Mouse (Mus musculus) layer of hippocampus, adult 9-11 months (tissue): Measurements from ENCODE around the gene Gkn2.
A peak's percentile ranks its signal among the peaks of the same experiment; 100 is the strongest.

Source experiments
- DNase-seq: peaks from one replicate; pipeline ENCODE4 v3.0.0; 2022

Gene Gkn2

DNA sequence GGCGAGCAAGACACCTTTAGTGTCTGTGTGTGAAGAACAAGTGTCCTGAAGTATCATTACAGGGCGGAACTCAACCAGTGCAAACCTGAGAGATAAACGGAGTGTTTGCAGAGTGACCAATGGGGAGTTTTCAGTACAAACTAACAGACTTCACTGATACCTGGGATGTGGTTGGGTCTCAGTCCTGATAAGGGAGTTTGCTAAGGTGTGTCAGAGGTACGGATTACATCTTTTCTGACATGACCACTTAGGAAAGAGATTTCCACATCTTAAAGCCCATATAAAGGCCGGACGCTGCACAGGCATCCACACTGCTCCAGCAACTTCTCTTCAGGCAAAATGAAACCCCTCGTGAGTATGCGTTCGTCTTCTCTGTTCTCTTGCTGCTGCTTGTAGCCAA is at the start of gene Gkn2:
Gkn2 (plus strand) TSS at position 301 of the 400 bp plus-strand sequence.
- no peak for DNase-seq

DNA sequence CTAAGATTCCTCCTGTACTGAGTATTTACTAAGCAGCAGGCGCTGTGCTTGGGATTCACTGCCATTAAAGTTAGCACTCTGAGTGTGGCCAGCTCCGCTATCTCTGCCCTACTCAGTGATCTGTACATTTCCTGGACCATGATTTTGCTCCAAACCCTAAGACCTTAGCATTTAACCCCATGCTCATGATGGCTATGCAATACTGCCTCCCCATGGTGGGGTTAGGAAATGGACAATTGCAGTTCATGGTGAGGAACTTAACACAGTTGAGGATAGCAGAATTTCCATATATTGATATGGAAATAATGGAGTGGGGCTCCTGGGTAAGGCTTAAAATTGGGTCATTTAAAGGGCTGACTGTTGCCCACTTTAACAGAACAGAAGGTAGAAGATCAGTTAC is 49.8 kb upstream of the Gkn2 start:
- peak; percentile 24 for DNase-seq

DNA sequence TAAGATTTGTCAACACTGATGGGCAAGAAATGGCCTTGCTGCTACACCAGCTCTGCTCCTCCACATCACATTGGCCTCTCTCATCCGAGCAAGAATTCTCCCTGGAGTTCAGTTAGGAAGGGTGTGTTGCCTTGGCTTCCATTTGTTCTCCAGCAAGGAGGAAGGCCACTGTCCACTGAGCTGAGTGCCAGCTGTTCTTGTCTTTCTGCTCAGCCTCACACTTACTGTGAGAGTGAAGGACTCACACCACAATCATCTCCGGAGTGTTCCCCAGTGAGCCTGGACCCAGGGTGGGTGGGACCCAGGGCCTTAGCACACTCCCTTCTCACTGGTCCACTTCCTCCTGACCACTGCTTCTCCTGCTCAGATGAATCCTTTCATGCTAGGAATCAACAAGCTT is 46.2 kb upstream of the Gkn2 start:
- DNase-seq: no peak

DNA sequence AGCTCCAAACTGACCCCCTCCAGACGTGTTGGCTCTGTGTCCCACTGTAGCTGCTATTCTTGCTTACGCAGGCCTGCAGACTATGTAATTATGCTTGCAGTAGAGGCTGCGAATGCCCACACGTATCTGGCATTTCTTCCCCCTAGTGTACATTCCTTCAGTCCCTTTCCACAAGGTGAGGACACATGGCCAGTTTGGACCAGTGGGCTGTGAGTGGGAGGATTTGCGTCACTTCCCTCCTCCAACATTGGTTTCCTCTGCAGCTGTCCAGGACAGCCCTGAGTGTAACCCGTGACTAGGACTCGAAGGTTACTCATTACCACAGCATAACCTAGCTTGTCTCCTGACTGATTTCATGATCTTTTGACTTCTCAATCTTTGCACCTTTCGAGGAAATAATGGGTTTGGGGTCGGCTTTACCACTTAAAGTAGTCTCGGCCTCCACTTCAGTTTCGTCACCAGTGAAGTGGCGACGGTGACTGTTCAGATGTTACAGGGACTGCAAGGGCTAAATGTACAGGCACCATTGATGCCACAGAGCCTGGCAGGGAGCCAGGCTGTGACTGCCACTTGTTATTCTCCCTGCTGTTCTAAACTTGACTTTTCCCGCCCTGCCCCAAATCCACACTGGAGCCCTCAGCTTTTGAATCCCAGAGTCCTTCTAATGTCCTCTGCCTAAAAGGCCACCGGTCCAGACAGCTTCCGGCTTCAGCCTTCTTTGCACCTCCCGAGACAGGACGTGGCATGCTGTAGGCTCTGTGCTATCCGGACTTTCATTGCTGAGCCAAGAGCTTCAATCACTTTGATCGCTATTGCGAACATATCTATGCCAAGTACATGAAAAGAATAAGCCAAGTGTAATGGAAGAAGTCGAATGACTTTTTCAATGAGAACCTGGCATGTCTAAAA is 44.6 kb upstream of the Gkn2 start:
- no peak for DNase-seq

DNA sequence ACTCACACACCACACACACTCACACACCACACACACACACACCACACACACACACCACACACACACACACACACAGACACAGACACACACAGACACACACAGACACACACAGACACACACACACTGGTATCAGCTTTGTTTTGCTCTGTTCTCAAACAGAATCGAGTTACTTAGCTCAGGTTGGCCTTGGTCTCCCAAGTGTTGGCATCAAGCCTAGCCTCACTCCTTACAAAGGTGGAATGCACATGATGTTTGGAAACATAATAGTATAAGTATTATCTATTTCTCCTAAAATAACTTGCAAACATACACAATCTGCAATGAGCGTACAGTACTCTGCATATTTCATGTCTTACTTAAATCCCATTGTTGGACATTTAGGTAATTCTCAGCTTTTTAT is 40.8 kb upstream of the Gkn2 start:
- no peak for DNase-seq

DNA sequence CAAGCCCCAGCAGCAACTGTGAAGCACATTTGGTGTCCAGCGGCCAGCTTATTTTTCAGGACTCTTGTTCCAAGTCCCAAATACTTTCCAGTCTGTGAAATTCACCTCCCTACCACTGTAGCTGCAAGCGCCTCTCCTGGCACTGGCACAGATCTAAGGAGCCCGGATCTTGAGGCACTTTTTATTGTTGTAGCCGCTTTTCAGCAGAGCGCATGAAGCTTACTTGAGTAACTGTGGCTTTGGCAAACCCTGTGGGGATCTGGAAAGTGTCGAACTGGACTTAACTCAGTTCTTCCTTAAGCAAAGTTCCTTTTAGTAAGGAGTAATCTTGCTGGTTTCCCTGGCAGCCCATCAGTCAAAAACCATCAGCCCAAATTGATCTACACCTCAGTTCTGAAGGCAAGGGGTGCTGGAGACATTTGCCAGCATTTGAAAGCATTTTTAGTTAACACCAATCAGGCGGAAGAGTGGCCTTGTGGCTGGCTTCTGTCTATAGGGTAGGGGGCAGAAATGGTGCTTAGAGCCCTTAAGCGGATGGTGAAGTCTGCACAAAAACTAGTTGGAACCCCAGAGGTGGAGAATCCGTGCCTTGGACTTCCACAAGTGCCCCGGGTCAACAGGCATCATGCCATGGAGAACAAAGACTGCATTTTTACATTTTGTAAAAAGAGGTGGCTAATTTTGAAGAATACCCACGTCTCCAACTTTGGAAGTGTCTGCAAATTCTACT is 38.6 kb upstream of the Gkn2 start:
- DNase-seq: peak; percentile 33

DNA sequence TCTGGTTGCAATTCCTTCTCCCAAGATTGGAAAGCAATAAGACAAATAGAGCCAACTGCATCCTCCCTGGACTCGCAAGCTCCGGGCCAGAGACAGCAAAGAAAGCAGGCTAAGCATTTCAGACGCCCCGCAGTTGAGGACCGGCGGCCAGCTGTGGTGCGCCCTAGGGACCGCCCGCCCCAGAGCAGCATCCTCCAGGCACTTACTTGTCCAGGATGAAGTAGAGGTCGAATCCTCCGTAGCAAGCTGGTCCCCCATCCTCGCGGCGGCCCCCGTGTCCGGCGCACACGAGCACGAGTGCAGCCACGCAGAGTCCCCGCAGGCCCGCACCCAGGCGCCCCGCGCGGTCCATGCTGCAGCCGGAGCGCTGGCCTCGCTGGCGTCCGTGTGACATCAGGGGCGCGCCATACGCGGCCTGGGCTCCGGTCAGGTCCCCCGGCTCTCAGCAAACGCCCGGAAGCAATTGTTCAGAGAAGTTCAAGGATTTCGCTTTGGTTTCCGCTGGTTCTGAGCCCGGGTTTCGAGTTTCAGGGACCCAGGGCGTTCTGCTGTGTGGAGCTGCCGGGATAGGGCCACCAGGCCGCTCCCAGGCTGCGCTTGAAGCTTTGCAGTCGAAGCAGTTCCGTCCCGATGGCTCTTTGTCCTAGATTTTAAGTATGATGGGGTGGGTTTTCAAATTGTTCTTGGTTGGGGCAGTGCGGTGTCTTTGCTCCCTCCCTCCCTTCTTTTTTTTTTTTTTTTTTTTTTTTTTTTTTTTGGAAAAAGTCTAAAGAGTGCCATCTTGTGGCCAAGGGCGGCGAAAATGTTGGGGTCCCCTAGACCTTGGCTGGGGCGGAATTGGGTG is 37.8 kb upstream of the Gkn2 start, which contains the start of gene Antxr1:
Antxr1 (minus strand) TSS at position 731 of the 844 bp plus-strand sequence.
- DNase-seq: peak; percentile 15

DNA sequence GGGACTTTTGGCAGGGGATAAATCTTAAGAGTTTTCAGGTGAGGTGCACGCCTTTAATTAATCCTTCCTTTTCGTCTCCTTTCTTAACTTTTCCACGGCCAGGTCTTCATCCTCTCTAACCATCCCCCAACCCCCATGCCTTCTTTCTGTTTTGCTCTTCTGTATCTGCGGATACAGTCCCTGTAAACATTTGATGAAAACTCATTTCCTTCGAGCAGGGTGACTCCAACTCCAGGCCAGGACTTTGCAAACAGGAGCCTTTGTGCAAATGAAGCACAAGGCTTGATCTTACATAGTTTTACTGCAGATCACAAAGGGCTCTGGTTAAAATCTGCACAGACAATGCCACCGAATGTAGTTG is 37.2 kb upstream of the Gkn2 start:
- DNase-seq: no peak

DNA sequence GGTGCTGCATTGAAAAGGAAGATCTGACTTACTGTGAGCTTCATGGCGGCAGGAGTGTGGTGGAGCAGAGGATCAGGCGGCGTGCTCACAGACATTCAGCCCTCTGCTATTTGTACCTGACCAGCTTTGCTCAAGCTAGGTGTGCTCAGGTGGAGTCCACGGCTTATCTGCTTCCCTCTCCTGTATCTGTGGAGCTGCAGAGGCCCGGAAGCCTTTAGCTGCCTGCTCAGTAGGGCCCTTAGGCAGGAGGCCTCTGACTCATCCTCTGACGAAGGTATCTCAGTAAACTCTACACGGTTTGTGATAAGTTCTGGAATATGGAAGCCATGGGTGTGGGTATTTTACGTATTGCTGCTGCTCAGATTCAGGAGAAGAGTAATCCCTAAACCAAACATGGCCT is 22.3 kb upstream of the Gkn2 start, which contains the start of gene Gkn1:
Gkn1 (minus strand) TSS at position 114 of the 400 bp plus-strand sequence.
- DNase-seq: no peak

DNA sequence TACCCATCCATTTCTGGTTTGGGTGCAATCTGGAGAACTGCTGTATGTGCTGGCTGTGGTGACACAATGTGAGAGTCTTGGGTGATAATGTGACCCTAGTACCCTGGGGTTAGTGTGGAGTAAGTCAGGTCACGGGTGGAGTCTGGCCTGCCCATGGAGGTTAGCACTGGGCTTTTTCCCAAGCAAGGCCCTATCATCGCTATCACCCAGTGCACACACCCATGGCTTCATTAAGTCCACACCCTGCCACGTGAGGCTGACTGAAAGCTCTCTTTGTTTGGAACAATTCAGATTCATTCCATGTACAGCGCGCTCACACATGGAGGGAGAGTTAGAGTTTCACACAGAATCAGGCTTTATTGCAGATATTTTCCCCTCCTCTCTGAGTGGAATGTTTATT is 18.7 kb upstream of the Gkn2 start:
- peak; percentile 35 for DNase-seq

DNA sequence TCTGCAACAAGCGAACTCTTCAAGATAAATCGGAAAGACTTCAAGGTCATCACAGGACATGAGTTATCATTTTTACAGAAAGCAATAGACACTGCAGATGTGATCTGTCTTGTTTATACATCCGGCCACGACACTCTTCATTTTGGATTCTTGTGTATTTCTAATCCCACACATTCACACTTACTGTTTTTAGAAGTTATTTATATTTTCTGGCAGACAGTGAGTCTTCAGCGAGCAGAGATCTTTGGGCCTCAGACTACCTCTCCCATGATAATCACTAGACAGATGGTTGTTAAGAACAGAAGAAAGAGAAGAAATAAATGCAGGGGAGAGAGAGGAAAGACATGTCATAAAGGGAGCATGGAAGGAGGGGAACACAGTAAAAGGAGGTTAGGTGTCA is 3.9 kb upstream of the Gkn2 start:
- no peak for DNase-seq

DNA sequence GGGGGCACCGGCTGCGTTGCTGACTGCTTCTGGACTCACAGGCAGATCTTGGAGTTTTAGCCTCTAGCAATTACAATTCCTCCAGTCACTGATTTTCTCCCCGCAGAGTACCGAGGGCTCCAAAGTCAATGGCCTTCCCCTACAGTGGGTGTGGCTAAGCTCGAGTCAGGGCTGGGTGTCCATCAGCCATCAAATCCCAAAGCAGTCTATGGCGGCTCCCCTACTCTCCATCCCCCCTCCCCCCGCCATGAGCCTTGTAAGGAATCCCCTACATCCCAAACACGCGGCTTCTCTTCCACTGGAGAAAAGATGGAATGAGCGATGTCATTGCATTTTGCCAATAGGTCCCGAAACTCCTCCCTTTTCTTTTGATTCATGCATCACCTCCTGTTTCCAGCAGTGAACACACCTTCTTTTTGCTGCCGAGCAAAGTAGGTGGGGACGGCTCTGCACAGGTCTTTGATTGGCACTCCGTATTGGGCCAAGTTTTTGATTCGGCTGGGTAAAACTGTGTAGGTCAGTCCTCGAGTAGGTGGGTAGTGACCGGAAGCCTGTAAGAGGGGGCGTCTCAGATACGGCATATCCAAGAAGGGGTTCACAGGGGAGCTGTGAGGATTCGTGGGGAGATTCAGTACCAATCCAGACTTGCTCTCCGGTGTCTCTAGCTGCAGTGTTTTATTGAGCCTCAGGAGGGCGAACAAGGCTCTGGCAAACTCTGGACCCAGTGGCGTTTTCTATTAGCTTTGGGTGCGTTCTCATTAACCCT is 11.0 kb downstream of the Gkn2 start:
- DNase-seq: no peak

DNA sequence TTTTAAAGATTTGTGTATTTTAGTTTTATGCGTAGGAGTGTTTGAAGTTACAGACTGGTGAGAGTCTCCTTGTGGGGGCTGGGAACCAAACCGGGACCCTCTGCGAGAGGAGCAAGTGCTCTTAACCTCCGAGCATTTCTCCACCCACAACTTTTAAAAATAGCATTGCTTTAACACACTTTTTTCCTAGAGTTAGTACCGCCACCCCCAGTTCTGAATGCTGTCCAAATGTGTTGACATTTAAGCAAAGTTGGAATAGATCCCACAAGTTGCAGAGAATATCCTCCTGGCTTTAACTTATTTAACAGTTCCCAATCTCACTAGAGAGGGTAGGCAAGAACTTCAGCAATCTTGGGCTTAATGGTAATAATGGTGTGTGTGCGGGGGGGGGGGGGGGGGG is 11.6 kb downstream of the Gkn2 start:
- peak; percentile 26 for DNase-seq

DNA sequence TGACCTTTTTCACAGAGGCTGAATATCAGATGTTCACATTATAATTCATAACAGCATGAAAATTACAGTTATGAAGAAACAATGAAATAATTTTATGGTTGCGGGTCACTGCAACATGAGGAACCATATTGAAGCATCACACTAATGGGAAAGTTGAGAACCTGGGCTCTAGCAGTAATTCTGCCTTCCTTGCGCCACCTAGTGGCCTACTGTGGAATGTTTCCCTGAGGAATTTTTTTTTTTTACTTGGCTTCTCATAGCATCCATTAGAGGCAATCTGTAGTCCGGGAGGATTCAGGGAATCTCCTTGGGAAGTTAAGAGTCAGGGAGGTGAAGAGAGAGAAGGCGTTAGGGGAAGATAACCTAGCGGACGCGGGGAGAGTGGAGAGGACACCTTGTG is 13.0 kb downstream of the Gkn2 start:
- peak; percentile 23 for DNase-seq

DNA sequence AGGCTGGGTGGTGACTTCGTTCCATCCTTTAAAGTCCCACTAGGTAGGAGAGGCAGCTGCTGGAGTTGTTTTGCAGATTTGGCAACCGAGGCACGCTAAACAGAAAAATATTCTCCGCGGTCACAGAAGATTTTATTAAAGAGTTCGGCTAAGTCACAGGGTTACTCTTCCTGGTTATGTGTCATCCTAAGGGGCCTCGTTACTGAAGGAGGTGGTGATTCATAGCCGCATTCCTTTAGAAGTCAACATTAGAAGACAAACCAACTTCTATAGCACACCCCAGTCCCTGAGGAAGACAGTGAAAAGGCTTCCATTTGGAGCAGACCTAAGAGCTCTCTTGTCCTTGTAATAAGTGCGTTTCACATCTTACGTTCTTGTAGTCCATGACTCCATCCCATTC is 13.5 kb downstream of the Gkn2 start:
- no peak for DNase-seq

DNA sequence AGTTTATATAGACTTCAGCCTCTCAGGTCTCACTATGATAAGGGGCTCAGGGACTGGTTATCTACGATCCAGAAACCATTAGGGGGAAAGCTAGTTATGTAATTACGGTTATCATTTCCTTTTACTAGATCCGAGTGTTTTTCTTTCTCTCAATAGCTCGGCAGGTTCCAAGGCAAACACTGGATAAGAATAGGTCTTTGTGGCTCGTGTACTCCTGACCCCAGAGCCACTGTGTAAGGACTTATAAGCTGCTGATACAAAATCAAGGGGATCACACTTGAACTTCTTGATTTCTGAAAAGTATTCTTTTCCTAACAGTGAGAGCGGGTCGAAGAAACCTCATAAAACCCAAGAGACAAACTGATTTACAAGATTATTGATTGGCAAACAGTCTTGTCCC is 15.7 kb downstream of the Gkn2 start, which contains the start of gene Gkn3:
Gkn3 (minus strand) TSS at position 59 of the 400 bp plus-strand sequence.
- no peak for DNase-seq

DNA sequence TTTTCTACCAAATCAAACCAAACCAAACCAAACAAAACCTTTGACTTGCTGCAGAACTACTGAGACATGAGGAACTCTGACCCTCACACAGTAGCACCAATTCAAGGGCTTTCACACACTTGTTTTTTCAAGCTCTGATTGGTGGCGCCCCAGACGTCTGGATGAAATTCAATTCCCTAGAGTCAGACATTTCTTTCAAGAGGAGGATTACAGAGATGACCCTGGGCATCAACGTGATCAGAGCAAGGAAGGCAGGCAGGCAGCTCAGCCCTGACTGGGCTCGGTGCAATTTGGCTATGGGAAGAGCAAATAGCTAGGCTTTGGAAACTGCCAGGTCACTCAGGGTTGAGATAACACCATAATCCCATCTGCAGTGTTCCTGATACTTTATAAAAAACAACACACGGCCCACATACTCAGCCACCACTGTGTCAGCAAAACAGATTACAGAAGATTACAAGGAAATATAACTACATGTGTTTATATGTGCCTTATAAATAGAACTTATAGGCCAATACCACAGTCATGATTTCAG is 16.4 kb downstream of the Gkn2 start:
- DNase-seq: no peak

DNA sequence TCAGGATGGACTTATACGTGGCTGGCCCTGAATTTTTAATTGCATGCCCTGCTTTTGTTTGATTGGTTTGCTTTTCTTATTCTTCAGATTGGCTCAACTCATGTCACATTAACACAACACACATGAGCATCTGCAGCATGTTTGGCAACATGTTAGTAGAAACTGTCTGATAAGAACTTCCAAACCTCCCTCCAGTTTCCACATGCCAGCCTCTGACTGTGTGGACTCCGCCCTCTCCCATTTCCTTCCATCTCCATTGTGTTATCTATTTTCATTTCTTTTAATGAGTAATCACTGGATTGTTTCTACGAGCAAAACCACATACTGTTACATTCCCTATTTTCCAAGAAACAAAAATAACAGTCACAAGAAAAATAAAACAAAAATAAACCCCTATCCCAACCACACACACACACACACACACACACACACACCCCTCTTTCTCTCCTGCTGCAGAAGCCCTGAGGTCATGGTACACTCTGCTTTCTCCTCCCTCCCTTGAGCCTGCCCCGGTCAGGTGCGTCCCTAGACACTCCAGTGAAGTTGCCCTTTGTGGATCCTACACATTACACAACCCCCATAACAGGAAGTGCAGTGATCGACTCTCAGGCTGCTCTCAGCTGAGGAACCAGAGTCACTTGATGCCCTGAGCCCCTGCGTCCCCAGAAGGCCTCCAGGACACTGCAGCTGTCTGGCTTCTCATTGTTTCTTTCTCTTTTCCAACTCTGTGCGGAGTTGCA is 20.5 kb downstream of the Gkn2 start:
- DNase-seq: no peak

DNA sequence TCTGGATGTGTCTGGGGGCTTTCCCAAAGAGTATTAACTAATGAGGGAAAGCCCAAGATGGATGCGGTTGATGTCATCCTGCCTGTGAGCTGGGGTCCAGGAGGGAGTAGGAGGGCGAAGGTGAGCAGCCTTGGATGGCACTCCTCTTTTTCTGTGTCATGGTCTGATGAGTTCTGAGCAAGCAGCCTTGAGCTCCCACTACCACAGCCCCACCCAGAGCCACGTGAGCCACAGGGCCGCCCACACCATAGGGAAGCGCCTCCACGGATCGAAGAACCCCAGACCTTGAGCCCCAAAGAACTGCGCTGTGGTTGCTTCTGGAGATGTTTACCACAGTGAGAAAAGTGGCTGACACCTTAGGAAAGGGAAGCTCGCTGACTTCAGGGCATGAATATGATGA is 21.6 kb downstream of the Gkn2 start:
- no peak for DNase-seq

DNA sequence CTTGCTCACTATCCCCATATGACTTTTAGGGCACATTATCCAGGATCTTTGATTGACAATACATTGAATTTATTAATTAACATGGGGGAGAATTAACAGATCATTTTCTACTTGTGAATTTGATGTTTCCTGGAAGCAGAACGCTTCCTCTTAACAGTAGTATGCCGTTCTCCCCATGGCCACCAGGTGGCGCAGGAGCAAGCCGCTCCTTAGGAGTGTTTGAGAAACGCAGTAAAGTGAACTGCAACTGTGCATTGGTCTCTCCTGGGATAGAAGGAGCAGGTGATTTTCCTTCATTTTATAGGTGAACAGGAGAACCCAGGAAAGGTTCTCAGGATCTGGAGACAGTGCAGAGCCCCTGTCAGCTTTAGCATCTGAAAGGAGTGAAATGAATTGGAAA is 26.0 kb downstream of the Gkn2 start:
- peak; percentile 31 for DNase-seq

DNA sequence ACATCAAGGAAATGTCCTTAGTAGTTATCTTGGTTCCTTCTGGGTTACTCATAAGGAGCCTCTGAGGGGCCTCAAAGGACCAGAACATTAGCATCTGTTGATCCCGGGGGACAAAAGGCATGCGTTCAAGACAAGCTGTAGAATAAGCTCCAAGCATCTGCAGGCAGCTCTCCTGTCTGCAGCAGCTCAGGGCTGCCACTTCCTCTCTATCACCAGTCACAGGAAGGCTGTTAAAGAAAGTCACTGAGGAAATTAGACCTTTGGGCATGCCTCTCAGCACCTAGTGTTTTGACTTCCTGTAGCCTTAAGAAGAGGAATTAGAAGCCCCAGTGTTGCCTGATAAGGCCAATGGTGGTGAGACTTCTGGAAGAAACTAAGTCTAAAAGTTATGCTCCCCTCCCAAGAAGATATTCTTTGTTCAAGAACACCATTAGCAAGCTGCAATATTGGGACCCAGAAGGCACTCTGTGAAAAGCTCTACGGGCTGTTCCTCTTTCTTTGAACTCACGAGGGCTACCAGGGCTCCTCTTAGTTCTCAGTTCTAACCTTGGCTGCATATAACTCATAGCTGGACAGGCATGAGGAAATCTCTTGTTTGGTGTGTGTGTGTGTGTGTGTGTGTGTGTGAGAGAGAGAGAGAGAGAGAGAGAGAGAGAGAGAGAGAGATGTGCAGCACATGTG is 26.9 kb downstream of the Gkn2 start:
- DNase-seq: no peak
